Mouse (Mus musculus) stomach, embryonic 15.5 days (tissue): Measurements from ENCODE around the gene Atp7a. TPM values are rescaled to one million over a fixed set of nuclear protein-coding genes. Genes with fewer than 3 reads are reported as not detected.

Source experiments
- ATAC-seq: fragments of 200-750 bp; cut with Nextera tagmentation; 2 replicates; pipeline ENCODE4 v1.8.0; 2017; ENCODE audit warnings: low read depth, moderate number of reproducible peaks, moderate TSS enrichment; ENCODE audit not compliant: insufficient read depth, low FRiP score
- H3K27ac ChIP-seq: fragments of 300-500 bp; sonication (generic); 2 replicates; pipeline ENCODE4 v1.5.1; 2015; ENCODE audit warnings: mild to moderate bottlenecking, inconsistent platforms
- H3K27me3 ChIP-seq: fragments of 300-500 bp; sonication (generic); replicated peaks from 2 replicates; pipeline ENCODE4 v1.6.1; 2015; ENCODE audit warnings: inconsistent platforms
- H3K36me3 ChIP-seq: fragments of 300-500 bp; sonication (generic); 2 replicates; pipeline ENCODE4 v1.6.1; 2015; ENCODE audit warnings: inconsistent platforms
- H3K4me1 ChIP-seq: fragments of 300-500 bp; sonication (generic); 2 replicates; pipeline ENCODE4 v1.6.1; 2015; ENCODE audit warnings: inconsistent platforms
- H3K4me2 ChIP-seq: fragments of 300-500 bp; sonication (generic); 2 replicates; pipeline ENCODE4 v1.6.1; 2015; ENCODE audit warnings: mild to moderate bottlenecking, inconsistent platforms
- H3K4me3 ChIP-seq: fragments of 300-500 bp; sonication (generic); replicated peaks from 2 replicates; pipeline ENCODE4 v1.5.1; 2015; ENCODE audit warnings: inconsistent platforms
- H3K9ac ChIP-seq: fragments of 300-500 bp; sonication (generic); 2 replicates; pipeline ENCODE4 v1.6.1; 2015; ENCODE audit warnings: inconsistent platforms
- H3K9me3 ChIP-seq: fragments of 300-500 bp; sonication (generic); 2 replicates; pipeline ENCODE4 v1.6.1; 2016; ENCODE audit warnings: inconsistent platforms
- WGBS: fragments of 180-500 bp; shearing (Covaris S2); methylation state at CpG from one replicate; pipeline ENCODE4 v1.1.7; 2015; 5-methylcytosine and 5-hydroxymethylcytosine counted together
- polyA plus RNA-seq: library from polyadenylated mRNA; unstranded; fragments of >200 nt; fragmentation: Nextera tagmentation; extraction: Ambion mirVana; gene quantifications from 2 replicates; pipeline ENCODE4 v1.2.1, GENCODE M21; 2015

Atp7a gene
- polyA plus RNA-seq, 1 experiment from 2014 or later = 22.5 TPM

GRCm38 (mm10) chrX:106085564-106085963 is 58.5 kb downstream of the Atp7a start:
- Histone ChIP-seq H3K27ac (no peak overlapping the region), H3K4me1 (no peaks in the 10 kb centered on the region), H3K4me3 (no peak overlapping the region), H3K4me2 (no peak overlapping the region), H3K27me3 (no peaks in the 10 kb centered on the region), H3K9me3 (no peaks in the 10 kb centered on the region), H3K36me3 (no peaks in the 10 kb centered on the region), H3K9ac (no peak overlapping the region)
- 85% methylated on average over 2 of the region's 2 CpGs for WGBS
- ATAC-seq = no peak

GRCm38 (mm10) chrX:106092939-106093338 is 65.9 kb downstream of the Atp7a start:
- no peaks in the 10 kb centered on the region for H3K9me3 ChIP-seq
- no peaks in the 10 kb centered on the region for H3K36me3 ChIP-seq
- H3K27me3 ChIP-seq = no peaks in the 10 kb centered on the region
- no peak overlapping the region for H3K4me2 ChIP-seq
- H3K4me3 ChIP-seq = no peak overlapping the region
- H3K9ac ChIP-seq = no peak overlapping the region
- WGBS = 46% methylated on average over 5 of the region's 5 CpGs
- no peak overlapping the region for H3K27ac ChIP-seq
- ATAC-seq = no peak
- H3K4me1 ChIP-seq = no peaks in the 10 kb centered on the region

- H3K27me3 ChIP-seq = no peaks in the 10 kb centered on the region
- 43% methylated on average over 2 of the region's 2 CpGs for WGBS
- H3K4me2 ChIP-seq = no peak overlapping the region
- no peak overlapping the region for H3K27ac ChIP-seq
- H3K9ac ChIP-seq = no peak overlapping the region
- no peak for ATAC-seq
- H3K36me3 ChIP-seq = no peaks in the 10 kb centered on the region
- H3K9me3 ChIP-seq = no peaks in the 10 kb centered on the region
- H3K4me3 ChIP-seq = no peak overlapping the region
- no peaks in the 10 kb centered on the region for H3K4me1 ChIP-seq
These were observed 78.4 kb downstream of the Atp7a start for GRCm38 (mm10) chrX:106105464-106105863.

GRCm38 (mm10) chrX:106113881-106114280 is 86.8 kb downstream of the Atp7a start:
- Histone ChIP-seq H3K27ac (no peak overlapping the region), H3K4me2 (no peak overlapping the region), H3K9me3 (no peaks in the 10 kb centered on the region), H3K36me3 (no peaks in the 10 kb centered on the region), H3K9ac (no peak overlapping the region), H3K4me3 (no peak overlapping the region), H3K4me1 (no peaks in the 10 kb centered on the region), H3K27me3 (no peaks in the 10 kb centered on the region)
- WGBS = 86% methylated on average over 4 of the region's 4 CpGs
- ATAC-seq = no peak

- H3K4me2 ChIP-seq = no peak overlapping the region
- ATAC-seq = no peak
- H3K9me3 ChIP-seq = no peaks in the 10 kb centered on the region
- no peak overlapping the region for H3K27ac ChIP-seq
- 80% methylated on average over 1 of the region's 1 CpGs for WGBS
- no peaks in the 10 kb centered on the region for H3K4me1 ChIP-seq
- no peak overlapping the region for H3K9ac ChIP-seq
- no peaks in the 10 kb centered on the region for H3K27me3 ChIP-seq
- H3K4me3 ChIP-seq = no peak overlapping the region
- no peaks in the 10 kb centered on the region for H3K36me3 ChIP-seq
These were observed 87.6 kb downstream of the Atp7a start for GRCm38 (mm10) chrX:106114674-106115073.

DNA sequence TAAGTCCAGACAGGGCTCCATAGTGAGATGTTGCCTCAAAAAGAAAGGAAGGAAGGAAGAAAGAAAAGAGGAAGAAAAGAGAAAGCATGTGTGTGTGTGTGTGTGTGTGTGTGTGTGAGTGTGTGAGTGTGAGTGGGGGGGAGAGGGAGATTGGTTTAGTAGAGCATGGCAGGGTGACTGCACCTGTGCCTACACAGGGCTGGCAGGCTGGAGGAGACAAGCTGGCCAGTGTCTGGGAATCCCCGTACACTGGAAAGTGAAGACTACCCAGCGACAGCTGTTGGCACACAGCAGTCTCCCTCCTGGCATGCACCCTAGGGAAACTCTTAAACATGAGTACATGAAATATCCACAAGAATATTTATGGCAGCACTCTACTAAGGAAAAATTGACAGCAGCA is 95.7 kb downstream of the Atp7a start:
- WGBS = 83% methylated on average over 2 of the region's 2 CpGs

DNA sequence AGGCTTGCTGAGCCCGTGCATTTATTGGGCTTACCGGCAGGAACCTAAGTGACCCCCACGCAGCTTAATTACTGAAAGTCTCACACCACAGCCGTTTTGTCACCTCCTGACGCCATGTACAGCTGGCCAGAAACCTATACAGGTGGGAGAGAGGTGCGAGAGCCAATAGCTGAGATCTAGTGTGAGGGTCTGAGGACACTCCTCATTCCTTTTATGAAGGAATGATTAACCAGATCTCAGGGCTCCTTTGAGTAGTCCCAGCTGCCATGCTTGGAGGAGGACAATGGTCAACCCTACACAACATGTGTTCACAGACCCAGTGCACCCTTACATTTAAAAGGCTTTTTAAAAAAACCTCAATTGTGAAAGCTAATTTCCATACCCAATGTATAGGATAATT is 101.2 kb downstream of the Atp7a start:
- Histone ChIP-seq H3K4me1 (no peaks in the 10 kb centered on the region), H3K36me3 (no peaks in the 10 kb centered on the region), H3K27me3 (no peaks in the 10 kb centered on the region), H3K27ac (no peak overlapping the region), H3K9me3 (no peaks in the 10 kb centered on the region), H3K4me2 (no peak overlapping the region), H3K4me3 (no peak overlapping the region), H3K9ac (no peak overlapping the region)
- 66% methylated on average over 6 of the region's 6 CpGs for WGBS
- ATAC-seq = no peak

More for the DNA sequence above, 95.7 kb downstream of the Atp7a start:
- Histone ChIP-seq H3K27me3 (no peaks in the 10 kb centered on the region), H3K9ac (no peak overlapping the region), H3K27ac (no peak overlapping the region), H3K4me2 (no peak overlapping the region), H3K4me3 (no peak overlapping the region), H3K36me3 (no peaks in the 10 kb centered on the region), H3K9me3 (no peaks in the 10 kb centered on the region), H3K4me1 (no peaks in the 10 kb centered on the region)
- no peak for ATAC-seq

- Histone ChIP-seq H3K27me3 (no peaks in the 10 kb centered on the region), H3K4me3 (no peak overlapping the region), H3K36me3 (no peaks in the 10 kb centered on the region), H3K4me1 (no peaks in the 10 kb centered on the region), H3K4me2 (no peak overlapping the region), H3K9ac (no peak overlapping the region), H3K27ac (no peak overlapping the region), H3K9me3 (no peaks in the 10 kb centered on the region)
- ATAC-seq = no peak
- WGBS = 88% methylated on average over 4 of the region's 4 CpGs
These were observed 102.8 kb downstream of the Atp7a start for GRCm38 (mm10) chrX:106129877-106130276.

DNA sequence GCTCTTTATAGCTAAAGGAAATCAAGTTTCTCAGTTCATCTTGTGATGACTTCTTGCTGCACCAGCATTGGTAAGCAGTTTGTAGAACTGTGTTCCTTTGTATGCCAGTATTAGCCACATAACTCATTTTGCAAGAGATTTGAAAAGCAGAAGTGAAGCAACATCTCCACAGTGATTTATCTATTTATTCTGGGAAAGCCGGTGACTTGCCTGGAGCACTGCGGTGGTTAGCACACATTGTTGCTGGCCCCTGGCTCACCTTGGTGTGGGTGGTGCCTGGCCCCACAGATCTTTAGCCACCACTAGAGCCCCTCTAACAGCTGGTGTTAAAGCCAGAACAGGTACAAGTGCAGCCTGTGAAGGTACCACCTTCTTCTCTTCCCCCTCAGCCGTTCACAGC is 107.8 kb downstream of the Atp7a start:
- no peak overlapping the region for H3K9ac ChIP-seq
- no peak for ATAC-seq
- H3K4me1 ChIP-seq = no peaks in the 10 kb centered on the region
- H3K9me3 ChIP-seq = no peaks in the 10 kb centered on the region
- 0 out of 2 replicates have a peak overlapping the region, but pooled peaks have one; percentile 4 for H3K27ac ChIP-seq
- no peaks in the 10 kb centered on the region for H3K36me3 ChIP-seq
- no peak overlapping the region for H3K4me2 ChIP-seq
- WGBS = 60% methylated on average over 3 of the region's 3 CpGs
- no peaks in the 10 kb centered on the region for H3K27me3 ChIP-seq
- H3K4me3 ChIP-seq = no peak overlapping the region

GRCm38 (mm10) chrX:106135484-106135883 is 108.4 kb downstream of the Atp7a start:
- WGBS = 82% methylated on average over 4 of the region's 4 CpGs
- no peaks in the 10 kb centered on the region for H3K36me3 ChIP-seq
- no peaks in the 10 kb centered on the region for H3K27me3 ChIP-seq
- H3K27ac ChIP-seq = 0 out of 2 replicates have a peak overlapping the region, but pooled peaks have one; percentile 4
- no peaks in the 10 kb centered on the region for H3K9me3 ChIP-seq
- H3K4me3 ChIP-seq = no peak overlapping the region
- ATAC-seq = no peak
- H3K9ac ChIP-seq = no peak overlapping the region
- H3K4me2 ChIP-seq = no peak overlapping the region
- no peaks in the 10 kb centered on the region for H3K4me1 ChIP-seq

DNA sequence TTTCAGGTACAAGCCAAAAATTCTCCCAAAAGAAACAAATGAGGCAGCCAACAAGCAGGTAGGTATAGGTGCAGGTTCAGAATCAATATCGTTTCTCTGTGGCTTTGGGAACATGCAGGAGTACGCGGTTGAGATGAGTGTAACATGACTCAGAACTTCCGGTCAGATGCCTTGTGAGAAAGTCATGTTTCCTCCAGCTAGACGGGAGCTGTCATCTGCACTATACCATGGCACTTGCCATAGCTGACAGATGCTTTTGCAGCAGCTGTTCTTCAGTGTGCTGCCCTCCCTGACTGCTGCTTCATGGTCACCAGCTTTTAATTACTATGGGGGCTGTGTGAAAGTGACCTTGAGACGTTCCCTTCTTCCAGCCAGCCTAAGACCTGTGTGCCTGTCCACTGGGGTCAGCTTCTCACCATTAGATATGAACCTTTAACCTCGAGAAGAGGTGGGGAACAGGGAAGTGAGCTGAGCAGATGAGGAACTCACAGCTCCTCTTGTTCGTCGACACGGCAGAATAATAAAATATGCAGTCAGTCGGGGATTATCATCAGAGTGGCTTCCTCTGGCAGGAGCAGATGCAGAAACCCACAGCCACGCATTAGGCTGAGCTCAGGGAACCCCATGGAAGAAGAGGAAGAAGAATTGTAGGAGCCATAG is 109.0 kb downstream of the Atp7a start:
- H3K27me3 ChIP-seq = no peaks in the 10 kb centered on the region
- H3K4me3 ChIP-seq = no peak overlapping the region
- no peak for ATAC-seq
- no peaks in the 10 kb centered on the region for H3K4me1 ChIP-seq
- no peaks in the 10 kb centered on the region for H3K9me3 ChIP-seq
- H3K9ac ChIP-seq = no peak overlapping the region
- H3K27ac ChIP-seq = no peak overlapping the region
- 54% methylated on average over 12 of the region's 12 CpGs for WGBS
- no peak overlapping the region for H3K4me2 ChIP-seq
- H3K36me3 ChIP-seq = no peaks in the 10 kb centered on the region

DNA sequence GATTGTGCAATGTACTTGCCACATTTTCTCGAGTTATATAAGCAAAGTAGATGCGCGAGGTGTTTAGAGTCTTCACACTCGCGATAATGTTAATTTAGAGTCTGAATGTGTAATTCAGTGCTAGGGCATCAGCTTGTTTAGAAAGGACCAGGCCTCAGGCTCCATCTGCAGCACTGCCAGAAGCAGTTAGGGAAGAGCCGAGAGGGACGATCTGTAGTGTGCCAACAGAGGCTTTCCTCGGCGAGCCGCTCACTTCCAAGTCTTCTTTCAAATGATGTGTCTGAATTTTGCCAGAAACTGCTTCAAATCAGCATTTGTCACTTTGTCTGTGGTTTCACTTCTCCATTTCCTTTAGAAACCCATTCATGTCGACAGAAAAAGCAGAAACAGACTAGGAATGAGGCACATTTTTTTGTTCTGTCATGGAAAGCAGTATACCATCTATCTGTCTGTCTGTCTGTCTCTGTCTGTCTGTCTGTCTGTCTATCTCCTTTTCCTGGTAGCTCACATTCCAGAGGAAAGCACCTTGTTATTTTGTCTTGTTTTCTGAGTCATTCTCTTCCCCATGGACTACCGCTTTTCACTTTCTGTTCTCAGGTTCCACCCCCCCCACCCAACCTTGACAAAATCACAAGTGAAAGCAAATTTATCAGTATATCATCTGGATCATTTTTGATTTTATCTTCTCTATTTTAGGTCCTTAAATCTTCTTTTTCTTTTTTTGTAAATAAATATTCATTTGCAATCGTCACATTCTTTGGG is 112.4 kb downstream of the Atp7a start:
- H3K9ac ChIP-seq = no peak overlapping the region
- no peaks in the 10 kb centered on the region for H3K9me3 ChIP-seq
- H3K4me1 ChIP-seq = no peaks in the 10 kb centered on the region
- WGBS = 76% methylated on average over 13 of the region's 13 CpGs
- H3K4me3 ChIP-seq = no peak overlapping the region
- ATAC-seq = no peak
- H3K27ac ChIP-seq = no peak overlapping the region
- no peaks in the 10 kb centered on the region for H3K36me3 ChIP-seq
- no peaks in the 10 kb centered on the region for H3K27me3 ChIP-seq
- H3K4me2 ChIP-seq = no peak overlapping the region
